Mouse (Mus musculus): ENCODE data around the gene Kcna2.

DNA sequence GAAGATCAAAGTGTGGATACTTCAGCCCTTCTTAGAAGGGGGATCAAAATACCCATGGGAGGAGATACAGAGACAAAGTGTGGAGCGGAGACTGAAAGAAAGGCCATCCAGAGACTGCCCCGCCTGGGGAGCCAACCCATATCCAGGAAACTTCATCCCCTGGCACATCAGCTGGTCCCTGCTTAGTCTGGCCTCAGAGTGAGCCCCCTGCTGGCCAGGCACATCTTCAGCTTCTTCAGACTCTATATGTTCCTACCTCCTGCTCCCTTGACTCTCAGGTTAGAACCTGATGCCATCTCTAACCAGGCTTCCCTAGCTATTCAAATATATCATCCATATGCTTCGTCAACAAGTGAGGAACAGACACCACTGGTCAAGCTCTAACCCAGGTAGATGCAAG is 48.1 kb downstream of the Kcna2 start:
- TF ChIP-seq POLR2A (IDR thresholded peaks at IDR 0.05; ENCODE audit: insufficient read depth, low read depth, low read length) (no peak), CTCF (IDR thresholded peaks at IDR 0.05; ENCODE audit: insufficient read depth, low read depth, low read length) (no peak)

Measured in olfactory bulb, adult 2 months (tissue).